Mouse (Mus musculus) CH12.LX (cell line): ENCODE measurements around the gene Hist1h2ae. TPM values are rescaled to one million over a fixed set of nuclear protein-coding genes. Genes with fewer than 3 reads are reported as not detected.
A peak's percentile ranks its signal among the peaks of the same experiment; 100 is the strongest.

Source experiments
- DNase-seq: peaks from one replicate; pipeline ENCODE4 v3.0.0-alpha.2; 2013; ENCODE audit errors: extremely low read depth
- H3K27ac ChIP-seq: 2 replicates; pipeline ENCODE4 v1.5.1; 2012; ENCODE audit warnings: low read depth, mild to moderate bottlenecking, control low read depth, moderate library complexity; ENCODE audit not compliant: insufficient read depth
- H3K27me3 ChIP-seq: replicated peaks from 2 replicates; pipeline ENCODE3; 2012; ENCODE audit warnings: inconsistent platforms
- H3K36me3 ChIP-seq, 2 experiments: replicated peaks in 1 of 2; 2 replicates each; pipeline versions ENCODE3 to v1.6.1; 2012; ENCODE audit warnings: inconsistent platforms in 1 of 2, low read length in 1 of 2, mild to moderate bottlenecking in 1 of 2, mixed read lengths in 1 of 2, moderate library complexity in 1 of 2; ENCODE audit not compliant: control insufficient read depth in 1 of 2, insufficient read depth in 1 of 2
- H3K4me1 ChIP-seq, 2 experiments: 2 replicates each; pipeline ENCODE4 v1.6.1; 2012; ENCODE audit warnings: inconsistent platforms in 1 of 2, moderate library complexity in 1 of 2; ENCODE audit not compliant: insufficient read depth in 2 of 2, control insufficient read depth in 1 of 2
- H3K4me2 ChIP-seq: 2 replicates; pipeline ENCODE4 v1.6.1; 2012; ENCODE audit warnings: low read depth, mild to moderate bottlenecking, control low read depth; ENCODE audit not compliant: poor library complexity, insufficient read depth, severe bottlenecking
- H3K4me3 ChIP-seq, 3 experiments: fragments of 150-350 bp in 1 of 3; sonication (generic) in 1 of 3; replicated peaks in 1 of 3; 2 replicates each; pipeline versions ENCODE3 to v1.5.1; 2011 to 2012; ENCODE audit warnings: low read depth in 2 of 3, low read length in 2 of 3, mild to moderate bottlenecking in 2 of 3, moderate library complexity in 2 of 3, control low read depth in 1 of 3, improper control_type of control experiment in 1 of 3, inconsistent platforms in 1 of 3, mixed read lengths in 1 of 3; ENCODE audit not compliant: poor library complexity in 1 of 3
- H3K79me2 ChIP-seq: replicated peaks from 2 replicates; pipeline ENCODE4 v1.6.1; 2012; ENCODE audit warnings: mild to moderate bottlenecking, moderate library complexity; ENCODE audit not compliant: control insufficient read depth, poor library complexity, insufficient read depth, severe bottlenecking; ENCODE audit errors: extremely low read depth
- H3K9ac ChIP-seq: 2 replicates; pipeline ENCODE4 v1.6.1; 2012; ENCODE audit warnings: low read depth, mild to moderate bottlenecking, control low read depth, moderate library complexity; ENCODE audit not compliant: insufficient read depth
- H3K9me3 ChIP-seq: replicated peaks from 2 replicates; pipeline ENCODE3; 2012; ENCODE audit warnings: low read length, inconsistent platforms, mixed read lengths
- BHLHE40 ChIP-seq: IDR thresholded peaks from 2 replicates; pipeline ENCODE4 v1.6.1; 2011; ENCODE audit warnings: mild to moderate bottlenecking, low read depth, low read length, improper control_type of control experiment
- CHD2 ChIP-seq: IDR thresholded peaks from 2 replicates; pipeline ENCODE4 v1.6.1; 2011; ENCODE audit warnings: low read length, improper control_type of control experiment
- CTCF ChIP-seq, 2 experiments: IDR thresholded peaks in 1 of 2; conservative IDR thresholded peaks in 1 of 2; 2 replicates each; pipeline ENCODE4 v1.5.1; 2011 to 2012; ENCODE audit warnings: low read depth in 2 of 2, low read length in 2 of 2, improper control_type of control experiment in 1 of 2, inconsistent platforms in 1 of 2, mild to moderate bottlenecking in 1 of 2, moderate library complexity in 1 of 2
- E2F4 ChIP-seq: IDR thresholded peaks from 2 replicates; pipeline ENCODE4 v1.6.1; 2011; ENCODE audit warnings: low read depth, low read length, improper control_type of control experiment; ENCODE audit not compliant: insufficient replicate concordance
- ELF1 ChIP-seq: IDR thresholded peaks from 2 replicates; pipeline ENCODE4 v1.6.1; 2014; ENCODE audit warnings: low read depth, mild to moderate bottlenecking, inconsistent platforms, low read length, improper control_type of control experiment
- EP300 ChIP-seq: IDR thresholded peaks from 2 replicates; pipeline ENCODE4 v1.6.1; 2011; ENCODE audit warnings: low read length, improper control_type of control experiment
- ETS1 ChIP-seq: conservative IDR thresholded peaks from 2 replicates; pipeline ENCODE4 v1.6.1; 2012; ENCODE audit warnings: low read depth, mild to moderate bottlenecking, inconsistent platforms, low read length, improper control_type of control experiment, moderate library complexity
- GABPA ChIP-seq: IDR thresholded peaks from 2 replicates; pipeline ENCODE4 v1.6.1; 2012; ENCODE audit warnings: low read depth, low read length, improper control_type of control experiment, inconsistent platforms; ENCODE audit not compliant: insufficient replicate concordance
- IRF4 ChIP-seq: IDR thresholded peaks from 2 replicates; pipeline ENCODE4 v1.6.1; 2014; ENCODE audit warnings: low read depth, mild to moderate bottlenecking, inconsistent platforms, low read length, improper control_type of control experiment
- JUN ChIP-seq: IDR thresholded peaks from 2 replicates; pipeline ENCODE4 v1.6.1; 2011; ENCODE audit warnings: low read depth, mild to moderate bottlenecking, low read length, improper control_type of control experiment, moderate library complexity; ENCODE audit not compliant: insufficient read depth
- KAT2A ChIP-seq: IDR thresholded peaks from 2 replicates; pipeline ENCODE4 v1.6.1; 2012; ENCODE audit warnings: low read length, improper control_type of control experiment, inconsistent platforms; ENCODE audit not compliant: insufficient replicate concordance
- MAFK ChIP-seq: IDR thresholded peaks from 2 replicates; pipeline ENCODE4 v1.6.1; 2011; ENCODE audit warnings: low read length, improper control_type of control experiment; ENCODE audit not compliant: insufficient replicate concordance
- MAX ChIP-seq: IDR thresholded peaks from 2 replicates; pipeline ENCODE4 v1.6.1; 2011; ENCODE audit warnings: low read length, improper control_type of control experiment
- MAZ ChIP-seq: IDR thresholded peaks from 2 replicates; pipeline ENCODE4 v1.6.1; 2012; ENCODE audit warnings: low read depth, mild to moderate bottlenecking, inconsistent platforms, low read length, improper control_type of control experiment, moderate library complexity
- MEF2A ChIP-seq: IDR thresholded peaks from 2 replicates; pipeline ENCODE4 v1.6.1; 2014; ENCODE audit warnings: low read depth, mild to moderate bottlenecking, inconsistent platforms, low read length, improper control_type of control experiment, borderline replicate concordance
- MXI1 ChIP-seq: IDR thresholded peaks from 2 replicates; pipeline ENCODE4 v1.6.1; 2011; ENCODE audit warnings: mild to moderate bottlenecking, low read depth, low read length, improper control_type of control experiment
- MYC ChIP-seq: IDR thresholded peaks from 2 replicates; pipeline ENCODE4 v1.6.1; 2011; ENCODE audit warnings: low read depth, mild to moderate bottlenecking, improper control_type of control experiment, low read length
- NELFE ChIP-seq: IDR thresholded peaks from 2 replicates; pipeline ENCODE4 v1.6.1; 2011; ENCODE audit warnings: low read depth, low read length, improper control_type of control experiment
- NRF1 ChIP-seq: IDR thresholded peaks from 2 replicates; pipeline ENCODE4 v1.6.1; 2014; ENCODE audit warnings: low read depth, mild to moderate bottlenecking, inconsistent platforms, low read length, improper control_type of control experiment, moderate library complexity
- PAX5 ChIP-seq: IDR thresholded peaks from 2 replicates; pipeline ENCODE4 v1.6.1; 2012; ENCODE audit warnings: low read length, inconsistent platforms, mixed read lengths
- POLR2A ChIP-seq: IDR thresholded peaks from 2 replicates; pipeline ENCODE4 v1.6.1; 2011; ENCODE audit warnings: low read depth, mild to moderate bottlenecking, improper control_type of control experiment, low read length
- RCOR1 ChIP-seq: conservative IDR thresholded peaks from 2 replicates; pipeline ENCODE4 v1.6.1; 2012; ENCODE audit warnings: low read depth, mild to moderate bottlenecking, inconsistent platforms, low read length, improper control_type of control experiment
- SIN3A ChIP-seq: IDR thresholded peaks from 2 replicates; pipeline ENCODE4 v1.6.1; 2012; ENCODE audit warnings: low read length, improper control_type of control experiment, inconsistent platforms
- TBP ChIP-seq: conservative IDR thresholded peaks from 2 replicates; pipeline ENCODE4 v1.6.1; 2011; ENCODE audit warnings: low read depth, low read length, improper control_type of control experiment
- UBTF ChIP-seq: IDR thresholded peaks from 2 replicates; pipeline ENCODE4 v1.6.1; 2012; ENCODE audit warnings: low read depth, mild to moderate bottlenecking, inconsistent platforms, low read length, improper control_type of control experiment, moderate library complexity
- USF1 ChIP-seq: IDR thresholded peaks from 2 replicates; pipeline ENCODE4 v1.6.1; 2014; ENCODE audit warnings: low read depth, mild to moderate bottlenecking, inconsistent platforms, low read length, improper control_type of control experiment
- USF2 ChIP-seq: conservative IDR thresholded peaks from 2 replicates; pipeline ENCODE4 v1.6.1; 2011; ENCODE audit warnings: low read depth, low read length, improper control_type of control experiment
- ZC3H11A ChIP-seq: IDR thresholded peaks from 2 replicates; pipeline ENCODE4 v1.6.1; 2012; ENCODE audit warnings: low read depth, mild to moderate bottlenecking, inconsistent platforms, low read length, improper control_type of control experiment
- ZKSCAN1 ChIP-seq: IDR thresholded peaks from 2 replicates; pipeline ENCODE4 v1.6.1; 2012; ENCODE audit warnings: low read depth, inconsistent platforms, low read length, improper control_type of control experiment, borderline replicate concordance
- ZMIZ1 ChIP-seq: IDR thresholded peaks from 2 replicates; pipeline ENCODE4 v1.6.1; 2012; ENCODE audit warnings: low read depth, mild to moderate bottlenecking, inconsistent platforms, low read length, improper control_type of control experiment
- ZNF384 ChIP-seq: IDR thresholded peaks from 2 replicates; pipeline ENCODE4 v1.6.1; 2012; ENCODE audit warnings: low read depth, low read length, improper control_type of control experiment, inconsistent platforms
- dilution Hi-C: fragments of 300-500 bp; cut with MboI; formaldehyde crosslinking; loops from 2 replicates; pipeline ENCODE4 v1.14.3; 2020; ENCODE audit warnings: low sequenced_read_pairs; ENCODE audit not compliant: extremely low pct_unique_long_range_greater_than_20kb, extremely low pct_ligation_motif_present
- in situ Hi-C: fragments of 300-500 bp; cut with MboI; formaldehyde crosslinking; loops from 3 replicates; pipeline ENCODE4 v1.14.3; 2019; ENCODE audit warnings: low sequenced_read_pairs, low pct_ligation_motif_present, low pct_unique_long_range_greater_than_20kb, mixed read lengths
- polyA plus RNA-seq: library from polyadenylated mRNA; unstranded; fragments of >175 nt; gene quantifications from 2 replicates; pipeline ENCODE4 v1.2.1, GENCODE M21; 2012; ENCODE audit warnings: low read depth; ENCODE audit not compliant: insufficient read length
- total RNA-seq, 2 experiments: library from RNA; depleted of rRNA; stranded (reverse); fragments of 300-350 nt in 1 of 2; fragments of >200 nt in 1 of 2; gene quantifications; 2 replicates each; pipeline ENCODE4 v1.2.3; 2012 to 2014

Hist1h2ae gene
- total and polyA plus RNA-seq, 3 experiments = 3.5 to 648 (median 16.3) TPM

GRCm38 (mm10) chr13:23523976-23524375 lies 47.0 kb downstream of the Hist1h2ae start:
- Histone ChIP-seq H3K79me2 (no peaks in the 10 kb centered on the region), H3K36me3 (no peaks in the 10 kb centered on the region), H3K4me3 (no peak overlapping the region), H3K27ac (no peak overlapping the region), H3K9me3 (no peaks in the 10 kb centered on the region), H3K27me3 (no peaks in the 10 kb centered on the region), H3K4me2 (peak overlapping the region; percentile 8; the same call in 1 of the 2 replicates), H3K4me1 (peaks cover 3 to 53% of the 10 kb centered on the region in 2 experiments; a peak in 3 of 4 replicates), H3K9ac (no peak overlapping the region)
- dilution Hi-C loops (no loop called here), in situ Hi-C loops (loop anchor here (5.0 to 25.0 kb wide), 3 partner anchors 92 to 1587 kb away; partner anchors contain the start of genes Hist1h2ah, Hist1h2bk and Zfp184)
- TF ChIP-seq MAZ (no peak), NRF1 (no peak), GABPA (no peak), ZNF384 (no peak), NELFE (no peak), UBTF (no peak), KAT2A (no peak), ZMIZ1 (no peak), USF1 (no peak), MYC (no peak), BHLHE40 (no peak), POLR2A (no peak), MXI1 (no peak), ETS1 (no peak), ZKSCAN1 (no peak), E2F4 (no peak)
- DNase-seq = no peak

- dilution Hi-C loops = no loop called here
- Histone ChIP-seq H3K4me2 (peak overlapping the region; percentile 71), H3K4me3 (peak overlapping the region in 2 of 3 experiments; percentile 26 to 35), H3K27me3 (no peaks in the 10 kb centered on the region), H3K79me2 (no peaks in the 10 kb centered on the region), H3K27ac (no peak overlapping the region), H3K36me3 (no peaks in the 10 kb centered on the region), H3K9ac (peak overlapping the region; percentile 19; the same call in 1 of the 2 replicates), H3K9me3 (no peaks in the 10 kb centered on the region), H3K4me1 (peaks cover 0 to 41% of the 10 kb centered on the region in 2 experiments; a peak in 2 of 4 replicates)
- TF ChIP-seq NRF1 = peak; percentile 66; the same call in 1 of the 2 replicates
- peak; percentile 86 for TF ChIP-seq ZNF384
- no peak for TF ChIP-seq CHD2
- TF ChIP-seq KAT2A = 0 out of 2 replicates have a peak, but pooled peaks have one; percentile 35
- no peak for TF ChIP-seq MAZ
- no peak for TF ChIP-seq POLR2A
- no peak for TF ChIP-seq PAX5
- peak; percentile 100 for TF ChIP-seq TBP
- TF ChIP-seq MAFK = peak; percentile 97
- no peak for TF ChIP-seq SIN3A
- TF ChIP-seq ZC3H11A = no peak
- peak; percentile 35; the same call in 1 of the 2 replicates for TF ChIP-seq MEF2A
- no peak for TF ChIP-seq MXI1
- no peak for TF ChIP-seq ETS1
- TF ChIP-seq MAX = no peak
- no peak for TF ChIP-seq USF2
- TF ChIP-seq CTCF (conservative IDR thresholded peaks at IDR 0.05 in 1 of 2, IDR thresholded peaks at IDR 0.05 in 1 of 2; ENCODE audit: low read depth in 2 of 2, low read length in 2 of 2) = no peak
- no peak for TF ChIP-seq MYC
- no peak for TF ChIP-seq NELFE
- TF ChIP-seq BHLHE40 = no peak
- no peak for TF ChIP-seq EP300
- TF ChIP-seq ZMIZ1 = no peak
- no peak for TF ChIP-seq JUN
- peak; percentile 98 for TF ChIP-seq ELF1
- TF ChIP-seq RCOR1 = no peak
- peak; percentile 87; the same call in 1 of the 2 replicates for TF ChIP-seq E2F4
- TF ChIP-seq IRF4 = no peak
- in situ Hi-C loops = loop anchor here (5.0 to 25.0 kb wide), 3 partner anchors 89 to 1584 kb away; partner anchors contain the start of genes Hist1h2ah, Hist1h2bk and Zfp184
- DNase-seq = peak; percentile 85
Measured at GRCm38 (mm10) chr13:23521703-23522102, 49.3 kb downstream of the Hist1h2ae start.
